Mouse (Mus musculus): ENCODE measurements around the gene Cox8c. TPM values are rescaled to one million over a fixed set of nuclear protein-coding genes. Genes with fewer than 3 reads are reported as not detected.

Gene Cox8c
- not detected for total RNA-seq (2021)
- long read RNA-seq, experiment 1 = 0 reads
- long read RNA-seq, experiment 2 = 0 reads

- no peak for DNase-seq
- intact Hi-C loops (cut with DNase I; ENCODE audit: low total_unique reads) = no loop called here
These were observed at the start of gene Cox8c for GRCm38 (mm10) chr12:102899091-102899490. TSS of gene Cox8c (plus strand) at chr12:102899316.

GRCm38 (mm10) chr12:102860806-102861205 is 38.3 kb upstream of the Cox8c start:
- DNase-seq = no peak
- intact Hi-C loops (cut with DNase I; ENCODE audit: low total_unique reads) = no loop called here

GRCm38 (mm10) chr12:102869802-102870201 is 29.3 kb upstream of the Cox8c start:
- intact Hi-C loops (cut with DNase I; ENCODE audit: low total_unique reads) = loop anchor here (10.0 kb wide), 1 partner anchor 105 kb away; no protein-coding TSS in a partner anchor
- DNase-seq = no peak

- intact Hi-C loops (cut with DNase I; ENCODE audit: low total_unique reads) = loop anchor here (10.0 kb wide), 1 partner anchor 106 kb away; no protein-coding TSS in a partner anchor
- no peak for DNase-seq
These were observed 28.6 kb upstream of the Cox8c start for GRCm38 (mm10) chr12:102870527-102870926.

- peak; percentile 33 for DNase-seq
- intact Hi-C loops (cut with DNase I; ENCODE audit: low total_unique reads) = loop anchor here (10.0 kb wide), 1 partner anchor 113 kb away; no protein-coding TSS in a partner anchor
These were observed 21.6 kb upstream of the Cox8c start for GRCm38 (mm10) chr12:102877301-102878030.

GRCm38 (mm10) chr12:102878031-102878823 is 20.9 kb upstream of the Cox8c start, which contains the start of gene Btbd7:
TSS of gene Btbd7 (minus strand) at chr12:102878471.
- intact Hi-C loops (cut with DNase I; ENCODE audit: low total_unique reads) = loop anchor here (10.0 kb wide), 1 partner anchor 113 kb away; no protein-coding TSS in a partner anchor
- DNase-seq = peak; percentile 99

GRCm38 (mm10) chr12:102878901-102879300 is 20.2 kb upstream of the Cox8c start:
- DNase-seq = no peak
- intact Hi-C loops (cut with DNase I; ENCODE audit: low total_unique reads) = loop anchor here (10.0 kb wide), 1 partner anchor 114 kb away; no protein-coding TSS in a partner anchor

- intact Hi-C loops (cut with DNase I; ENCODE audit: low total_unique reads) = loop anchor here (10.0 kb wide), 1 partner anchor 179 kb away; no protein-coding TSS in a partner anchor
- peak; percentile 7 for DNase-seq
These were observed 13.4 kb upstream of the Cox8c start for GRCm38 (mm10) chr12:102885735-102886134.

GRCm38 (mm10) chr12:102887366-102887765 is 11.8 kb upstream of the Cox8c start:
- DNase-seq = no peak
- intact Hi-C loops (cut with DNase I; ENCODE audit: low total_unique reads) = loop anchor here (10.0 kb wide), 1 partner anchor 177 kb away; no protein-coding TSS in a partner anchor

- no peak for DNase-seq
- intact Hi-C loops (cut with DNase I; ENCODE audit: low total_unique reads) = loop anchor here (10.0 kb wide), 1 partner anchor 176 kb away; no protein-coding TSS in a partner anchor
These were observed 10.5 kb upstream of the Cox8c start for GRCm38 (mm10) chr12:102888568-102888967.

GRCm38 (mm10) chr12:102908191-102908590 is 9.1 kb downstream of the Cox8c start:
- DNase-seq = no peak
- intact Hi-C loops (cut with DNase I; ENCODE audit: low total_unique reads) = no loop called here

- DNase-seq = no peak
- intact Hi-C loops (cut with DNase I; ENCODE audit: low total_unique reads) = no loop called here
These were observed 17.0 kb downstream of the Cox8c start for GRCm38 (mm10) chr12:102916073-102916472.

GRCm38 (mm10) chr12:102929764-102930163 is 30.6 kb downstream of the Cox8c start:
- no peak for DNase-seq
- intact Hi-C loops (cut with DNase I; ENCODE audit: low total_unique reads) = no loop called here

- DNase-seq = no peak
- intact Hi-C loops (cut with DNase I; ENCODE audit: low total_unique reads) = no loop called here
These were observed 31.2 kb downstream of the Cox8c start for GRCm38 (mm10) chr12:102930335-102930734.

- intact Hi-C loops (cut with DNase I; ENCODE audit: low total_unique reads) = no loop called here
- DNase-seq = no peak
These were observed 31.7 kb downstream of the Cox8c start for GRCm38 (mm10) chr12:102930789-102931188.

- no peak for DNase-seq
- intact Hi-C loops (cut with DNase I; ENCODE audit: low total_unique reads) = no loop called here
These were observed 36.8 kb downstream of the Cox8c start for GRCm38 (mm10) chr12:102935892-102936291.

GRCm38 (mm10) chr12:102945571-102945970 is 46.5 kb downstream of the Cox8c start:
- DNase-seq = no peak
- intact Hi-C loops (cut with DNase I; ENCODE audit: low total_unique reads) = no loop called here

- intact Hi-C loops (cut with DNase I; ENCODE audit: low total_unique reads) = no loop called here
- DNase-seq = no peak
These were observed 48.7 kb downstream of the Cox8c start for GRCm38 (mm10) chr12:102947826-102948225.

GRCm38 (mm10) chr12:102948778-102949394 is 49.8 kb downstream of the Cox8c start, which contains the start of gene Unc79:
TSS of gene Unc79 (plus strand) at chr12:102948859.
- intact Hi-C loops (cut with DNase I; ENCODE audit: low total_unique reads) = no loop called here
- peak; percentile 27 for DNase-seq

Measured in gastrocnemius, postnatal 14 days (tissue).